Comparison of ENCODE assay signal across 10 mouse cellular contexts in the genomic region with DNA sequence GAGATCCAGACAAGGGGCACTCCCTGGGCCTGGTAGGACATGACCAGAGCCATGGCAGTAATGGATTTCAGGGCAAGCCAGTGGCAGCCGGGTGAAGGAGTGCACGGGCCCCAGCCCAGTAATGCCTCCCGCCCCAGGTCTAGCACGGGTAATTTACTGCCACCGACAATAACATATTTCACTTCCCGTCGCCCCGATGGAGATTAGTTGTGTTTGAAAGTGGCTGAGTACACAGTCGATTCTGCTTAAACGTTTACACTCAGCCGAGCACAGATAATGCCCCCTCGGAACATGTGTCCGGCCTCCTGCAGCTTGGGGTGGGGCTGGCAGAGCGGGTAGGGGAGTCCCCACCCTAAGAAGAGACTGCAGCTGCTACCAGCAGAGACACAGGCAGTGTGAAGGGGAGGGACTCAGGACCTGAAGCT. TPM values are rescaled to one million over a fixed set of nuclear protein-coding genes. Genes with fewer than 3 reads are reported as not detected.
DNase-seq lines count a peak whose midpoint lies in the region; ATAC-seq and TF ChIP-seq lines count a peak whose summit lies in the region.
"Had no signal": no experiment of that assay in that cellular context is flagged by ENCODE, and none has a peak within 500 bp of the region (broad histone marks: within the 10 kb centered on the region; RNA-seq: fewer than 3 reads in every experiment).

No protein-coding gene starts in this region.

- TF ChIP-seq POLR2A in brain, embryonic 14.5 days (IDR thresholded peaks at IDR 0.05; ENCODE audit: borderline replicate concordance, extremely low read depth, insufficient read depth, insufficient read length, poor library complexity, severe bottlenecking) = no peak

- peak; percentile 47 for DNase-seq in kidney, postnatal 0 days (ENCODE audit: low spot score)
- DNase-seq in kidney, adult 8-10 months = no peak
- DNase-seq in brain, embryonic 14.5 days (ENCODE audit: low read depth) = peak; percentile 75
- no peak for DNase-seq in intestine, embryonic 14.5 days (ENCODE audit: low spot score)
- no peak for DNase-seq in left cerebral cortex, postnatal 4 days
- no peak for DNase-seq in right cerebral cortex, postnatal 14 days
- no peak for DNase-seq in gastrocnemius, adult 18-20 months (ENCODE audit: low spot score)
- DNase-seq: liver, embryonic 13.5 days had no signal

- H3K27ac ChIP-seq in kidney, postnatal 0 days = no peak overlapping the region
- no peak overlapping the region for H3K27ac ChIP-seq in intestine, embryonic 14.5 days (ENCODE audit: low read depth)
- H3K27ac ChIP-seq in stomach, embryonic 14.5 days (ENCODE audit: low read length) = peak overlapping the region; percentile 48; the same call in 1 of the 2 replicates
- H3K27ac ChIP-seq: liver, embryonic 13.5 days had no signal

- no peak for ATAC-seq in kidney, postnatal 0 days (replicated peaks; ENCODE audit: low FRiP score, low read depth)
- ATAC-seq in intestine, embryonic 14.5 days (replicated peaks; ENCODE audit: low FRiP score, low TSS enrichment, low read depth) = peak; percentile 59
- peak; percentile 85 for ATAC-seq in stomach, embryonic 14.5 days (ENCODE audit: insufficient number of reproducible peaks, insufficient read depth, low FRiP score, low read depth)
- ATAC-seq: inflammation-experienced regulatory T-cells, adult 6 months had no signal

- H3K4me3 ChIP-seq in kidney, postnatal 0 days (replicated peaks; ENCODE audit: low read depth, low read length) = no peak overlapping the region
- no peak overlapping the region for H3K4me3 ChIP-seq in intestine, embryonic 14.5 days (ENCODE audit: low read depth, low read length)
- H3K4me3 ChIP-seq in stomach, embryonic 14.5 days (ENCODE audit: low read depth, low read length) = no peak overlapping the region
- H3K4me3 ChIP-seq: liver, embryonic 13.5 days had no signal

- H3K27me3 ChIP-seq in kidney, postnatal 0 days (ENCODE audit: insufficient read depth, low read length) = 0 out of 2 replicates have a peak, but pooled peaks cover 4% of the 10 kb centered on the region
- no peaks in the 10 kb centered on the region for H3K27me3 ChIP-seq in intestine, embryonic 14.5 days (replicated peaks; ENCODE audit: control insufficient read depth, insufficient read depth, low read length)
- H3K27me3 ChIP-seq in stomach, embryonic 14.5 days (ENCODE audit: control insufficient read depth, insufficient read depth, low read length) = no peaks in the 10 kb centered on the region
- H3K27me3 ChIP-seq: liver, embryonic 13.5 days had no signal

- H3K4me2 ChIP-seq in kidney, postnatal 0 days (ENCODE audit: low read length) = peak overlapping the region; percentile 30; the same call in 1 of the 2 replicates
- H3K4me2 ChIP-seq in intestine, embryonic 14.5 days (ENCODE audit: low read length) = peak overlapping the region; percentile 31; the same call in 1 of the 2 replicates
- H3K4me2 ChIP-seq in stomach, embryonic 14.5 days (replicated peaks; ENCODE audit: low read depth, low read length) = peak overlapping the region; percentile 20; the same call in 1 of the 2 replicates
- H3K4me2 ChIP-seq: liver, embryonic 13.5 days had no signal

- intact Hi-C loops in left cerebral cortex, postnatal 4 days (cut with DNase I) = no loop called here

- H3K9ac ChIP-seq in kidney, postnatal 0 days (ENCODE audit: low read depth, low read length) = no peak overlapping the region
- no peak overlapping the region for H3K9ac ChIP-seq in intestine, embryonic 14.5 days (ENCODE audit: low read length)
- H3K9ac ChIP-seq in stomach, embryonic 14.5 days (replicated peaks; ENCODE audit: low read depth, low read length) = no peak overlapping the region
- H3K9ac ChIP-seq: liver, embryonic 13.5 days had no signal

- H3K9me3 ChIP-seq in kidney, postnatal 0 days (replicated peaks; ENCODE audit: low read length) = no peaks in the 10 kb centered on the region
- H3K9me3 ChIP-seq in intestine, embryonic 14.5 days (ENCODE audit: control insufficient read depth, low read length) = no peaks in the 10 kb centered on the region
- no peaks in the 10 kb centered on the region for H3K9me3 ChIP-seq in stomach, embryonic 14.5 days (ENCODE audit: control insufficient read depth, low read depth, low read length)
- H3K9me3 ChIP-seq: liver, embryonic 13.5 days had no signal

- WGBS in kidney, postnatal 0 days = 5% methylated on average over 14 of the region's 14 CpGs
- WGBS in intestine, embryonic 14.5 days = 3% methylated on average over 14 of the region's 14 CpGs
- 5% methylated on average over 14 of the region's 14 CpGs for WGBS in stomach, embryonic 14.5 days

- no peak for TF ChIP-seq CTCF in kidney, postnatal 0 days (IDR thresholded peaks at IDR 0.05; ENCODE audit: low read depth)
- no peak for TF ChIP-seq CTCF in brain, embryonic 14.5 days (IDR thresholded peaks at IDR 0.05; ENCODE audit: borderline replicate concordance, extremely low read depth, insufficient read depth, insufficient read length)

- H3K36me3 ChIP-seq in kidney, postnatal 0 days (ENCODE audit: insufficient read depth, low read length) = no peaks in the 10 kb centered on the region
- H3K36me3 ChIP-seq in intestine, embryonic 14.5 days (ENCODE audit: control insufficient read depth, insufficient read depth, low read length) = no peaks in the 10 kb centered on the region
- H3K36me3 ChIP-seq in stomach, embryonic 14.5 days (ENCODE audit: control insufficient read depth, insufficient read depth, low read length) = no peaks in the 10 kb centered on the region
- H3K36me3 ChIP-seq: liver, embryonic 13.5 days had no signal

- H3K4me1 ChIP-seq in kidney, postnatal 0 days (replicated peaks; ENCODE audit: insufficient read depth, low read length) = no peaks in the 10 kb centered on the region
- peaks cover 10% of the 10 kb centered on the region; the same call in 1 of the 2 replicates for H3K4me1 ChIP-seq in intestine, embryonic 14.5 days (replicated peaks; ENCODE audit: control insufficient read depth, insufficient read depth, low read length)
- H3K4me1 ChIP-seq in stomach, embryonic 14.5 days (ENCODE audit: control insufficient read depth, insufficient read depth, low read length) = peaks cover 6% of the 10 kb centered on the region; the same call in 1 of the 2 replicates

RNA-seq across cellular contexts. Expression of a gene that starts 38.5 kb away (rescaled TPM):
- polyA plus RNA-seq in kidney, postnatal 0 days (2015; fragmentation: Nextera tagmentation; extraction: Ambion mirVana) = 29.3 and 31.7 TPM in 2 replicates
- 63.8 and 67.6 TPM in 2 replicates for polyA plus RNA-seq in brain, embryonic 14.5 days (2012; rRNA removed)
- polyA plus RNA-seq in intestine, embryonic 14.5 days (2014; fragmentation: Nextera tagmentation; extraction: Ambion mirVana) = 70.0 and 78.4 TPM in 2 replicates
- polyA plus RNA-seq in stomach, embryonic 14.5 days (2014; fragmentation: Nextera tagmentation; extraction: Ambion mirVana) = 62.7 and 69.8 TPM in 2 replicates
- total RNA-seq in left cerebral cortex, postnatal 4 days (2021) = 10 to 100 TPM; 72.5 to 75.3 TPM
- 1 to 10 TPM; 8.4 to 9.4 TPM for total RNA-seq in gastrocnemius, adult 18-20 months (2021)

RNA-seq across cellular contexts. Expression of a gene that starts 38.7 kb away (rescaled TPM):
- 18.9 and 22.8 TPM in 2 replicates for polyA plus RNA-seq in kidney, postnatal 0 days (2015; fragmentation: Nextera tagmentation; extraction: Ambion mirVana)
- polyA plus RNA-seq in brain, embryonic 14.5 days (2012; rRNA removed) = 26.2 and 28.3 TPM in 2 replicates
- 34.3 and 35.6 TPM in 2 replicates for polyA plus RNA-seq in intestine, embryonic 14.5 days (2014; fragmentation: Nextera tagmentation; extraction: Ambion mirVana)
- 27.8 and 30.5 TPM in 2 replicates for polyA plus RNA-seq in stomach, embryonic 14.5 days (2014; fragmentation: Nextera tagmentation; extraction: Ambion mirVana)
- total RNA-seq in left cerebral cortex, postnatal 4 days (2021) = 10 to 100 TPM; 26.8 to 28.8 TPM
- total RNA-seq in gastrocnemius, adult 18-20 months (2021) = 10 to 100 TPM; 19.2 to 19.4 TPM

Comparison
In these comparisons a context has a peak if more than half of its experiments do, and no peak if none do; other contexts are left out.
1. DNase-seq: peak in kidney, postnatal 0 days (single experiment) and brain, embryonic 14.5 days (single experiment); none in kidney, adult 8-10 months (0 of 2), intestine, embryonic 14.5 days (single experiment), left cerebral cortex, postnatal 4 days (single experiment), right cerebral cortex, postnatal 14 days (single experiment) and gastrocnemius, adult 18-20 months (single experiment).
2. Peak in every context shown above with its lines, with median percentiles within 50 percentile points of each other: H3K4me2 ChIP-seq.